Mouse (Mus musculus): ENCODE measurements around the gene Ptger2. TPM values are rescaled to one million over a fixed set of nuclear protein-coding genes. Genes with fewer than 3 reads are reported as not detected.

The Ptger2 gene
- 0.28 TPM for polyA plus RNA-seq (2015; fragmentation: Illumina TruSeq; extraction: RNeasy Lipid Tissue Mini Kit (QIAGEN cat#74804); ENCODE audit: insufficient read depth, low read depth, low replicate concordance)

DNA sequence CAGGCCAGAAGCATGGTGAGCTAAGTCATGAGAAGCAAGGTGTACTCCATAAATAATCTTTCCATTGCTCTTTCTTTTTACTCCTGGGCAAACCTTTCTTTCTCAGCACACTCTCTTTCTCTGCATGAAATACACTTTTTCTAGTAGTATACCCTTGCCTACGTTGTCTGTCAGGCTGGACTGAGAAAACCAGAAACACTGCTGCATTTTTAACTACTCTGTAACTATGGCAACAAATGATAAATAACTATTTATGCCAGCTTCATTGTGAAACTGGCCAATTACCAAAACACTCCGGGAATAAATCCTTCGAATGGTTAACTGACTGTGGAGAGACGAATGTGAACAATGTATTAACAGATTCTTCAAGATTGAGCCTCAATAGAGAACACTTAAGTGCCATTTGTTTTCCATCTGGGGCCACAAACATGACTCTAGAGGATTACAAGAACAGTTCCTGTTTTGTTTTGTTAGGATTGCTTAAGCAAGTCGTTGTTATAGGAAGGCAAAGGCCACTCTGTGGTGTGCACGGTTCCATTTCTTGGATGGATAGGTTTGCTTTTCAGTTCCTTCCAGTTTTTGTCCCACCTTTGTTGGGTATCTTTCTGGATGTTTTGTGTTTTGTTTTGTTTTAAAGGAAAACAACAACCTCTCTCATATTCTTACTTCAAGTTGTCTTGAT is at the start of gene Ptger2:
Gene Ptger2, plus strand, starts transcription at position 522 of the 682 bp plus-strand sequence.

Other genes starting within 250 kb of the Ptger2 start
- gene Gm8267, start 237.9 kb upstream of the Ptger2 start, polyA plus RNA-seq (2015; fragmentation: Illumina TruSeq; extraction: RNeasy Lipid Tissue Mini Kit (QIAGEN cat#74804); ENCODE audit: insufficient read depth, low read depth, low replicate concordance), result not detected
- gene Ptgdr, start 128.8 kb upstream of the Ptger2 start, polyA plus RNA-seq (2015; fragmentation: Illumina TruSeq; extraction: RNeasy Lipid Tissue Mini Kit (QIAGEN cat#74804); ENCODE audit: insufficient read depth, low read depth, low replicate concordance), result not detected
- not detected for gene Gpr137c, start 231.5 kb downstream of the Ptger2 start, polyA plus RNA-seq (2015; fragmentation: Illumina TruSeq; extraction: RNeasy Lipid Tissue Mini Kit (QIAGEN cat#74804); ENCODE audit: insufficient read depth, low read depth, low replicate concordance)
- 3.7 TPM for gene Txndc16, start 232.1 kb downstream of the Ptger2 start, polyA plus RNA-seq (2015; fragmentation: Illumina TruSeq; extraction: RNeasy Lipid Tissue Mini Kit (QIAGEN cat#74804); ENCODE audit: insufficient read depth, low read depth, low replicate concordance)